Mouse (Mus musculus): ENCODE data around the gene Olfr620. TPM values are rescaled to one million over a fixed set of nuclear protein-coding genes. Genes with fewer than 3 reads are reported as not detected.

Gene Olfr620
- total and polyA plus RNA-seq, 3 experiments: 0.03 TPM; not detected in 2

- Histone ChIP-seq H3K27me3 (ENCODE audit: control insufficient read depth in 1 of 2, insufficient read depth in 2 of 2, low read length in 2 of 2) (no peaks in the 10 kb centered on the region), H3K27ac (ENCODE audit: control insufficient read depth, low read depth, low read length) (no peak overlapping the region), H3K4me1 (ENCODE audit: control insufficient read depth in 1 of 2, insufficient read depth in 2 of 2, low read length in 2 of 2) (no peaks in the 10 kb centered on the region), H3K36me3 (ENCODE audit: control insufficient read depth in 1 of 2, insufficient read depth in 2 of 2, low read length in 2 of 2) (no peaks in the 10 kb centered on the region), H3K9me3 (replicated peaks; ENCODE audit: insufficient read depth, low read length) (no peaks in the 10 kb centered on the region), H3K4me3 (ENCODE audit: control insufficient read depth in 1 of 2, insufficient read depth in 1 of 2, low read depth in 2 of 2, low read length in 2 of 2) (no peak overlapping the region), H3K79me2 (ENCODE audit: control insufficient read depth, insufficient read depth, low read length, poor library complexity) (no peaks in the 10 kb centered on the region), H3K9ac (ENCODE audit: control insufficient read depth, low read depth, low read length, poor library complexity, severe bottlenecking) (no peak overlapping the region)
- peak; percentile 4 for DNase-seq (ENCODE audit: low read depth, low spot score)
- no peak for TF ChIP-seq ELF1 (IDR thresholded peaks at IDR 0.05; ENCODE audit: low read depth, low read length)
- TF ChIP-seq USF1 (IDR thresholded peaks at IDR 0.05; ENCODE audit: low read depth, low read length): no peak
- TF ChIP-seq CHD2 (IDR thresholded peaks at IDR 0.05; ENCODE audit: low read length): no peak
- TF ChIP-seq TCF12 (IDR thresholded peaks at IDR 0.05; ENCODE audit: low read depth, low read length): no peak
- TF ChIP-seq HCFC1 (IDR thresholded peaks at IDR 0.05; ENCODE audit: low read depth, low read length): no peak
- no peak for TF ChIP-seq TAL1 (IDR thresholded peaks at IDR 0.05; ENCODE audit: low read length)
- TF ChIP-seq ZMIZ1 (IDR thresholded peaks at IDR 0.05; ENCODE audit: low read depth, low read length): no peak
- TF ChIP-seq JUND (IDR thresholded peaks at IDR 0.05; ENCODE audit: low read depth, low read length): no peak
- TF ChIP-seq E2F4 (IDR thresholded peaks at IDR 0.05; ENCODE audit: borderline replicate concordance, low read depth, low read length): no peak
- TF ChIP-seq SIN3A (IDR thresholded peaks at IDR 0.05; ENCODE audit: low read length): no peak
- TF ChIP-seq ZKSCAN1 (IDR thresholded peaks at IDR 0.05; ENCODE audit: low read depth, low read length): no peak
- TF ChIP-seq MYC (IDR thresholded peaks at IDR 0.05; ENCODE audit: low read depth, low read length): no peak
- no peak for TF ChIP-seq CTCF (IDR thresholded peaks at IDR 0.05 in 2 of 3, conservative IDR thresholded peaks at IDR 0.05 in 1 of 3; ENCODE audit: control insufficient read depth in 1 of 3, insufficient read depth in 1 of 3, low read depth in 2 of 3, low read length in 3 of 3, poor library complexity in 1 of 3, severe bottlenecking in 1 of 3)
Observed at GRCm38 (mm10) chr7:103607425-103607824, 4.9 kb downstream of the Olfr620 start.

- Histone ChIP-seq H3K79me2 (ENCODE audit: control insufficient read depth, insufficient read depth, low read length, poor library complexity) (no peaks in the 10 kb centered on the region), H3K9me3 (replicated peaks; ENCODE audit: insufficient read depth, low read length) (no peaks in the 10 kb centered on the region), H3K27me3 (ENCODE audit: control insufficient read depth in 1 of 2, insufficient read depth in 2 of 2, low read length in 2 of 2) (no peaks in the 10 kb centered on the region), H3K36me3 (ENCODE audit: control insufficient read depth in 1 of 2, insufficient read depth in 2 of 2, low read length in 2 of 2) (no peaks in the 10 kb centered on the region), H3K4me1 (ENCODE audit: control insufficient read depth in 1 of 2, insufficient read depth in 2 of 2, low read length in 2 of 2) (no peaks in the 10 kb centered on the region), H3K4me3 (ENCODE audit: control insufficient read depth in 1 of 2, insufficient read depth in 1 of 2, low read depth in 2 of 2, low read length in 2 of 2) (no peak within 1 kb of the TSS), H3K27ac (ENCODE audit: control insufficient read depth, low read depth, low read length) (no peak within 1 kb of the TSS), H3K9ac (ENCODE audit: control insufficient read depth, low read depth, low read length, poor library complexity, severe bottlenecking) (no peak within 1 kb of the TSS)
- no peak for TF ChIP-seq MEF2A (IDR thresholded peaks at IDR 0.05; ENCODE audit: extremely low read depth, insufficient replicate concordance, low read depth, low read length, poor library complexity, severe bottlenecking)
- no peak for TF ChIP-seq POLR2A (IDR thresholded peaks at IDR 0.05; ENCODE audit: control insufficient read depth in 1 of 2, insufficient read depth in 1 of 2, low read depth in 1 of 2, low read length in 2 of 2, poor library complexity in 1 of 2)
- TF ChIP-seq CHD1 (IDR thresholded peaks at IDR 0.05; ENCODE audit: low read depth, low read length): no peak
- TF ChIP-seq ETS1 (IDR thresholded peaks at IDR 0.05; ENCODE audit: low read depth, low read length): no peak
- TF ChIP-seq CTCF (IDR thresholded peaks at IDR 0.05 in 2 of 3, conservative IDR thresholded peaks at IDR 0.05 in 1 of 3; ENCODE audit: control insufficient read depth in 1 of 3, insufficient read depth in 1 of 3, low read depth in 2 of 3, low read length in 3 of 3, poor library complexity in 1 of 3, severe bottlenecking in 1 of 3): no peak
- no peak for TF ChIP-seq MAZ (IDR thresholded peaks at IDR 0.05; ENCODE audit: low read depth, low read length)
- no peak for TF ChIP-seq TBP (IDR thresholded peaks at IDR 0.05; ENCODE audit: low read depth, low read length)
- no peak for TF ChIP-seq SMC3 (IDR thresholded peaks at IDR 0.05; ENCODE audit: low read depth, low read length)
- TF ChIP-seq MAFK (IDR thresholded peaks at IDR 0.05; ENCODE audit: borderline replicate concordance, low read depth, low read length): no peak
- no peak for TF ChIP-seq ZNF384 (IDR thresholded peaks at IDR 0.05; ENCODE audit: low read depth, low read length)
- TF ChIP-seq BHLHE40 (IDR thresholded peaks at IDR 0.05; ENCODE audit: borderline replicate concordance, low read depth, low read length): no peak
- no peak for TF ChIP-seq ZMIZ1 (IDR thresholded peaks at IDR 0.05; ENCODE audit: low read depth, low read length)
- TF ChIP-seq HCFC1 (IDR thresholded peaks at IDR 0.05; ENCODE audit: low read depth, low read length): no peak
- TF ChIP-seq MAX (IDR thresholded peaks at IDR 0.05; ENCODE audit: low read length): no peak
- no peak for TF ChIP-seq JUND (IDR thresholded peaks at IDR 0.05; ENCODE audit: low read depth, low read length)
- DNase-seq (ENCODE audit: low read depth, low spot score): no peak
Observed at GRCm38 (mm10) chr7:103600275-103600674, 12.1 kb downstream of the Olfr620 start, which contains the start of gene Olfr619. TSS of gene Olfr619 (plus strand) at chr7:103600575.
